Mouse (Mus musculus) neural tube, embryonic 11.5 days (tissue): ENCODE data around the gene Minos1. TPM values are rescaled to one million over a fixed set of nuclear protein-coding genes. Genes with fewer than 3 reads are reported as not detected.

Experiments used
- ATAC-seq: fragments of 200-750 bp; cut with Nextera tagmentation; 2 replicates; pipeline ENCODE4 v1.8.0; 2017; ENCODE audit warnings: moderate number of reproducible peaks, mild to moderate bottlenecking, moderate TSS enrichment, moderate library complexity; ENCODE audit not compliant: insufficient read depth, low FRiP score, low TSS enrichment
- DNase-seq: peaks from one replicate; pipeline ENCODE4 v3.0.0-alpha.2; 2015; ENCODE audit warnings: low spot score
- H3K27ac ChIP-seq: fragments of 300-500 bp; sonication (generic); 2 replicates; pipeline ENCODE4 v1.5.1; 2014; ENCODE audit warnings: low read depth, mild to moderate bottlenecking, low read length
- H3K27me3 ChIP-seq: fragments of 300-500 bp; sonication (generic); 2 replicates; pipeline ENCODE4 v1.6.1; 2014; ENCODE audit warnings: mild to moderate bottlenecking, low read length, mixed read lengths; ENCODE audit not compliant: control insufficient read depth, insufficient read depth
- H3K36me3 ChIP-seq: fragments of 300-500 bp; sonication (generic); 2 replicates; pipeline ENCODE4 v1.6.1; 2014; ENCODE audit warnings: mild to moderate bottlenecking, low read length, moderate library complexity, mixed read lengths; ENCODE audit not compliant: control insufficient read depth, insufficient read depth
- H3K4me1 ChIP-seq: fragments of 300-500 bp; sonication (generic); 2 replicates; pipeline ENCODE4 v1.6.1; 2014; ENCODE audit warnings: low read length, mixed read lengths; ENCODE audit not compliant: control insufficient read depth, insufficient read depth
- H3K4me2 ChIP-seq: fragments of 300-500 bp; sonication (generic); 2 replicates; pipeline ENCODE4 v1.6.1; 2014; ENCODE audit warnings: low read depth, mild to moderate bottlenecking, moderate library complexity
- H3K4me3 ChIP-seq: fragments of 300-500 bp; sonication (generic); 2 replicates; pipeline ENCODE4 v1.5.1; 2014; ENCODE audit warnings: low read depth, low read length
- H3K9ac ChIP-seq: fragments of 300-500 bp; sonication (generic); 2 replicates; pipeline ENCODE4 v1.6.1; 2014; ENCODE audit warnings: mild to moderate bottlenecking, low read length
- H3K9me3 ChIP-seq: fragments of 300-500 bp; sonication (generic); 2 replicates; pipeline ENCODE4 v1.6.1; 2016; ENCODE audit warnings: low read length; ENCODE audit not compliant: control insufficient read depth
- WGBS: fragments of 180-500 bp; shearing (Covaris S2); extraction: QIAGEN DNeasy Blood & Tissue Kit; methylation state at CpG from one replicate; pipeline ENCODE4 v1.1.7; 2014; 5-methylcytosine and 5-hydroxymethylcytosine counted together
- polyA plus RNA-seq: library from polyadenylated mRNA; unstranded; fragments of >200 nt; fragmentation: Nextera tagmentation; extraction: Ambion mirVana; gene quantifications from 2 replicates; pipeline ENCODE4 v1.2.1, GENCODE M21; 2014

Gene Minos1
- 397 and 410 TPM in 2 replicates for polyA plus RNA-seq

GRCm38 (mm10) chr4:139130701-139131549 is at the start of gene Minos1:
Gene Minos1 (minus strand): TSS chr4:139131113.
- H3K4me2 ChIP-seq: peak within 1 kb of the TSS; percentile 91
- peaks cover 3% of the 10 kb centered on the region for H3K4me1 ChIP-seq
- no peaks in the 10 kb centered on the region for H3K36me3 ChIP-seq
- peak; percentile 97 for ATAC-seq
- peak within 1 kb of the TSS; percentile 79 for H3K4me3 ChIP-seq
- H3K27me3 ChIP-seq: no peaks in the 10 kb centered on the region
- peak within 1 kb of the TSS; percentile 47 for H3K27ac ChIP-seq
- under 1% methylated on average over 54 of the region's 63 CpGs for WGBS
- DNase-seq: peak; percentile 99
- peak within 1 kb of the TSS; percentile 93 for H3K9ac ChIP-seq
- no peaks in the 10 kb centered on the region for H3K9me3 ChIP-seq

- Histone ChIP-seq H3K4me2 (no peak overlapping the region), H3K27ac (no peak overlapping the region), H3K4me3 (no peak overlapping the region), H3K36me3 (no peaks in the 10 kb centered on the region), H3K9me3 (no peaks in the 10 kb centered on the region; the same call in 1 of the 2 replicates), H3K4me1 (no peaks in the 10 kb centered on the region), H3K9ac (no peak overlapping the region), H3K27me3 (no peaks in the 10 kb centered on the region)
- WGBS: 88% methylated on average over 17 of the region's 17 CpGs
- no peak for DNase-seq
- ATAC-seq: no peak
Measured at GRCm38 (mm10) chr4:139179731-139180625, 49.1 kb upstream of the Minos1 start.

GRCm38 (mm10) chr4:139179218-139179617 is 48.3 kb upstream of the Minos1 start:
- WGBS: 86% methylated on average over 2 of the region's 2 CpGs
- no peak overlapping the region for H3K27ac ChIP-seq
- DNase-seq: no peak
- no peaks in the 10 kb centered on the region; the same call in 1 of the 2 replicates for H3K9me3 ChIP-seq
- H3K4me3 ChIP-seq: no peak overlapping the region
- no peak for ATAC-seq
- no peaks in the 10 kb centered on the region for H3K4me1 ChIP-seq
- no peak overlapping the region for H3K4me2 ChIP-seq
- H3K9ac ChIP-seq: no peak overlapping the region
- H3K27me3 ChIP-seq: no peaks in the 10 kb centered on the region
- H3K36me3 ChIP-seq: no peaks in the 10 kb centered on the region

DNA sequence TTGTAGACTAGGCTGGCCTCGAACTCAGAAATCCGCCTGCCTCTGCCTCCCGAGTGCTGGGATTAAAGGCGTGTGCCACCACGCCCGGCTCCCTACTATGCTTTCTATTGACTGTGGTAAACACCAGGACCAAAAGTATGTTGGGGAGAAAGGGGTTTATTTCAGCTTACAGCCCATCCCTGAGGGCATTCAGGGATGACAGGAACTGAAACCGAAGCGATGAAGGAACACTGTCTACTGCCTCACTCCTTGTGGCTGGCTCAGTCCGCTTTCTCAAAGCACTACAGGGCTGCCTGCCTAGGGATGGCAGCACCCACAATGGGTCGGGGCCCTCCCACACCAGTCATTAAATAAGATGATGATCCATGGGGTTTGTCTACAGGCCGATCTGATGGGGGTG is 47.5 kb upstream of the Minos1 start:
- no peaks in the 10 kb centered on the region for H3K4me1 ChIP-seq
- H3K4me2 ChIP-seq: no peak overlapping the region
- no peak overlapping the region for H3K4me3 ChIP-seq
- ATAC-seq: no peak
- no peaks in the 10 kb centered on the region for H3K36me3 ChIP-seq
- H3K27ac ChIP-seq: no peak overlapping the region
- DNase-seq: no peak
- no peaks in the 10 kb centered on the region; the same call in 1 of the 2 replicates for H3K9me3 ChIP-seq
- H3K9ac ChIP-seq: no peak overlapping the region
- no peaks in the 10 kb centered on the region for H3K27me3 ChIP-seq
- WGBS: 95% methylated on average over 11 of the region's 11 CpGs

GRCm38 (mm10) chr4:139177921-139178320 is 47.0 kb upstream of the Minos1 start:
- H3K4me3 ChIP-seq: no peak overlapping the region
- no peaks in the 10 kb centered on the region for H3K36me3 ChIP-seq
- no peak for DNase-seq
- no peak overlapping the region for H3K9ac ChIP-seq
- H3K27ac ChIP-seq: no peak overlapping the region
- WGBS: 87% methylated on average over 3 of the region's 3 CpGs
- H3K9me3 ChIP-seq: no peaks in the 10 kb centered on the region; the same call in 1 of the 2 replicates
- H3K4me1 ChIP-seq: no peaks in the 10 kb centered on the region
- H3K4me2 ChIP-seq: no peak overlapping the region
- H3K27me3 ChIP-seq: no peaks in the 10 kb centered on the region
- ATAC-seq: no peak

DNA sequence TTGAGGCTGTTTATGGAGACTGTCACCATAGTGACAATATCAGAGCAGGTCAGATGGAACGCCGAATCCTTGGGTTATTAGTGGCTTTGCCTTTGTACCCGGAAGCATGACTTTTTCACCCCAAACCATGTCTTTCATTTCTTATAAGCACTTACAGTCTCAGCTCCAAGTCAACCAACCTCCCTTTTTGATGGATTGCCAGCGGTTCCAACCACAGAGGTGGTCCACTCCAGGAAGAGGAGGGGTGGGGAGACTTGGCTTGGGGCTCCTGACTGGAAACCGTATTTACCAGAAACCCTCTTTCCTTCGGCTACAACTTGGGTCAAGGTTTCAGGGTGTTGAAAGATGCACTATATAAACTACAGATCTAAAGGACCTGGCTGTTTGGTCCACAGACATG is 45.1 kb upstream of the Minos1 start:
- no peaks in the 10 kb centered on the region for H3K27me3 ChIP-seq
- no peaks in the 10 kb centered on the region for H3K4me1 ChIP-seq
- H3K4me2 ChIP-seq: no peak overlapping the region
- H3K4me3 ChIP-seq: no peak overlapping the region
- H3K9ac ChIP-seq: no peak overlapping the region
- no peak overlapping the region for H3K27ac ChIP-seq
- 76% methylated on average over 6 of the region's 6 CpGs for WGBS
- no peaks in the 10 kb centered on the region for H3K36me3 ChIP-seq
- no peaks in the 10 kb centered on the region; the same call in 1 of the 2 replicates for H3K9me3 ChIP-seq
- ATAC-seq (no peak), DNase-seq (no peak)

DNA sequence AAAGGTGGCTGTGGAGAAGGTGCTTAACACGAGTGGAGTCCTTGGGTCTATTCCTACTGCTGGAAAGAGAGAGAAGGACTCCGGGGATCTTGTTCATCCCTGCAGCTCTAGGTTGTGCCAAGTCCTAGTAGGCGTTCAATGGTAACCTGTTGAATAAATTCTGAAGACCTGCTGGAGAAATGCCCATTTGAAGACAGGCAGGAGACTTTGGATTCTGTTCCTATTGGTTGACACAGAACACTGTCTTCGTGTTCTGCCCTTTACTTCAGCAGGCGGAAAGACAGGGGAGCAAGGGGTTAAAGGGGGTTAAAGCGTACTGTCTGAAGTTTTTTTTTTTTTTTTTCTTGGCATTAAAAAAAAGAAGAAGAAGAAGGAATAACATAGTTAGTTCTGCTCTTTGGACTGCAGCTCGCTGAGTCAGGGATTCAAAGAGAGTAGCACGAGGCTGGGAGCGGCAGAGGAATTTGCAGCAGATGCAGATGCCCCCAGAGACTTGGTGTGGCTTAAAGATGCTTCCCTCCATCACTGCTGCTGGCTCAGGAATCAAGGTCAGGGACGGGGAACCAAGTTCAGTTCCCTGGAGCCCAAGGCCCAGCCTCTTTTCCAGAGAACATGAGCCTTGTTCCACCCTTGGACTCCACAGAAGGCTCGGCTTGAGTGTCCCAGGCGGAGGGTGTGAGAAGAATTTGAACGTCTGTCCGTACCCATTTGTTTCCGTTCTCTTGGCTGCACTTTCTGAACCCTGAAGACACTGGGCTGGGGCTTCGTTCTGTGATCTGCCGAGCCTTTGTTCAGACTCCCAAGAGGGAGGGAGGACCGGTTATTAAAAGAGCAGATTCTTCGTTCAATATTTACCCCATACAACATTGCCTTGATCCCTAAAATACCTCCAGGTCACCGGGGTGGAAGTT is 44.4 kb upstream of the Minos1 start:
- DNase-seq (no peak), ATAC-seq (no peak)
- no peaks in the 10 kb centered on the region for H3K4me1 ChIP-seq
- no peak overlapping the region for H3K4me2 ChIP-seq
- no peaks in the 10 kb centered on the region for H3K27me3 ChIP-seq
- H3K36me3 ChIP-seq: no peaks in the 10 kb centered on the region
- H3K9me3 ChIP-seq: no peaks in the 10 kb centered on the region; the same call in 1 of the 2 replicates
- no peak overlapping the region for H3K4me3 ChIP-seq
- no peak overlapping the region for H3K9ac ChIP-seq
- H3K27ac ChIP-seq: no peak overlapping the region
- WGBS: 66% methylated on average over 20 of the region's 20 CpGs

- Histone ChIP-seq H3K27me3 (no peaks in the 10 kb centered on the region), H3K9ac (no peak overlapping the region), H3K4me2 (no peak overlapping the region), H3K36me3 (no peaks in the 10 kb centered on the region), H3K4me3 (no peak overlapping the region), H3K9me3 (no peaks in the 10 kb centered on the region), H3K27ac (no peak overlapping the region), H3K4me1 (no peaks in the 10 kb centered on the region)
- ATAC-seq (no peak), DNase-seq (no peak)
- WGBS: 74% methylated on average over 12 of the region's 12 CpGs
Measured at GRCm38 (mm10) chr4:139169748-139170279, 38.9 kb upstream of the Minos1 start.
